Mouse (Mus musculus): Measurements from ENCODE around the gene Gm26558.

- TF ChIP-seq CTCF (IDR thresholded peaks at IDR 0.05; ENCODE audit: borderline replicate concordance, control insufficient read depth, extremely low read depth, insufficient read depth, low read length, poor library complexity): no peak
- TF ChIP-seq POLR2A (IDR thresholded peaks at IDR 0.05; ENCODE audit: control insufficient read depth, extremely low read depth, insufficient read depth, low read length, poor library complexity): no peak
Observed at GRCm38 (mm10) chr2:70629339-70629761, 32.6 kb downstream of the Gm26558 start.
